Mouse (Mus musculus) leukemia stem cell, adult 10-12 weeks (primary cell): Measurements from ENCODE around the gene Atl3. TPM values are rescaled to one million over a fixed set of nuclear protein-coding genes. Genes with fewer than 3 reads are reported as not detected.

Experiments
- polyA plus RNA-seq: library from polyadenylated mRNA; stranded (reverse); fragments of >175 nt; gene quantifications from 2 replicates; pipeline ENCODE4 v1.2.3, GENCODE M21; 2012; ENCODE audit warnings: low replicate concordance

The Atl3 gene
- 10.6 and 11.9 TPM in 2 replicates for polyA plus RNA-seq

GRCm38 (mm10) chr19:7493352-7494186 is at the start of gene Atl3:
TSS of gene Atl3 (plus strand) at chr19:7494040.

GRCm38 (mm10) chr19:7482599-7483511 is 11.0 kb upstream of the Atl3 start, which contains the start of gene Rtn3:
TSS of gene Rtn3 (minus strand) at chr19:7483281.

GRCm38 (mm10) chr19:7557328-7557822 is 63.5 kb downstream of the Atl3 start, which contains the start of gene Pla2g16:
TSS of gene Pla2g16 (plus strand) at chr19:7557459.

Other genes starting within 250 kb of the Atl3 start
- 14.6 and 15.0 TPM in 2 replicates for gene Rcor2, start 226.7 kb upstream of the Atl3 start, polyA plus RNA-seq
- gene Mark2, start 152.2 kb upstream of the Atl3 start, polyA plus RNA-seq = 289 and 396 TPM in 2 replicates
- gene Spindoc, start 111.0 kb upstream of the Atl3 start, polyA plus RNA-seq = 40.6 and 55.1 TPM in 2 replicates
- 15.8 and 24.3 TPM in 2 replicates for gene 2700081O15Rik, start 76.4 kb upstream of the Atl3 start, polyA plus RNA-seq
- 29.2 and 46.6 TPM in 2 replicates for gene Rtn3, start 10.8 kb upstream of the Atl3 start, polyA plus RNA-seq
- 3.7 and 4.1 TPM in 2 replicates for gene Pla2g16, start 63.4 kb downstream of the Atl3 start, polyA plus RNA-seq
- not detected in 2 replicates for gene Lgals12, start 113.2 kb downstream of the Atl3 start, polyA plus RNA-seq
- not detected in 2 replicates for gene Hrasls5, start 118.5 kb downstream of the Atl3 start, polyA plus RNA-seq
- not detected in 2 replicates for gene Slc22a19, start 217.3 kb downstream of the Atl3 start, polyA plus RNA-seq